Mouse (Mus musculus) thymus, adult 2 months (tissue): ENCODE results near the gene A630076J17Rik.

Experiments used
- CTCF ChIP-seq: fragments of 200-500 bp; IDR thresholded peaks from 2 replicates; pipeline ENCODE4 v1.5.1; 2012; ENCODE audit warnings: mild to moderate bottlenecking, control low read depth, low read length, moderate library complexity, borderline replicate concordance; ENCODE audit not compliant: control insufficient read depth, poor library complexity, insufficient read depth; ENCODE audit errors: extremely low read depth
- POLR2A ChIP-seq: fragments of 200-500 bp; IDR thresholded peaks from 2 replicates; pipeline ENCODE4 v1.6.1; 2012; ENCODE audit warnings: mild to moderate bottlenecking, low read length, control low read depth, moderate library complexity; ENCODE audit not compliant: control insufficient read depth, poor library complexity, insufficient read depth; ENCODE audit errors: extremely low read depth

DNA sequence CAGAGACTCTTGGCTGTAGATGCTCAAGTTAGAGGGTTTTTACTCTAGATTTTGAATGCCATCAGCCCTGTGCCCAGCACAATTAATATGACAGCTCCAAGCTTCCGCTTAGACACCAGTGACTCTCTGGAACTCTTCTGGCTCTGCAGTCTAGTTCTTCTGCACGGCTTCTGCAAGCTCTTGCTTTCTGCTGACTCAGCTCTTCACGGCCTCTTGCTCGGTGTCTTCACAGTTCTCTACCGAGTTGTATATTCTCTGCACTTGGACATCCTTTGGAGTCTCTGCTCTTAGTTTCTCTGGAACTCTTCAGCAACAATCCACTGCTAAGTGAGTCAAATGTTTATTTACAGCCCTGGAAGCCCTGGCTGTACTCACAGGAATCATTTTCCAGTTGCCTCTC, 23.5 kb downstream of the A630076J17Rik start:
- TF ChIP-seq CTCF (no peak), POLR2A (no peak)
